Mouse (Mus musculus): ENCODE data around the gene Dctn3. TPM values are rescaled to one million over a fixed set of nuclear protein-coding genes. Genes with fewer than 3 reads are reported as not detected.
"Not testable (repeated sequence)": the region's sequence is repeated elsewhere in the genome, so short reads cannot be mapped to it uniquely, and the experiment has no call there.

The Dctn3 gene
- polyA plus RNA-seq, 1 experiment: 118 TPM

- H3K4me3 ChIP-seq (ENCODE audit: insufficient read depth, low read depth, low read length): peak within 1 kb of the TSS; percentile 96
- H3K27ac ChIP-seq (replicated peaks; ENCODE audit: low read depth, low read length): peak within 1 kb of the TSS; percentile 74
These were observed 9.5 kb downstream of the Dctn3 start, which contains the start of gene Rpp25l for GRCm38 (mm10) chr4:41713197-41714067. TSS of gene Rpp25l (minus strand) at chr4:41713534.

GRCm38 (mm10) chr4:41712421-41713196 lies 10.4 kb downstream of the Dctn3 start:
- peak overlapping the region; percentile 74; the same call in 1 of the 2 replicates for H3K27ac ChIP-seq (replicated peaks; ENCODE audit: low read depth, low read length)
- H3K4me3 ChIP-seq (ENCODE audit: insufficient read depth, low read depth, low read length): peak overlapping the region; percentile 96
- H3K4me1 ChIP-seq (ENCODE audit: control insufficient read depth, insufficient read depth, insufficient read length, low read length): peaks cover 4% of the 10 kb centered on the region

More at GRCm38 (mm10) chr4:41713197-41714067, 9.5 kb downstream of the Dctn3 start, which contains the start of gene Rpp25l:
- H3K4me1 ChIP-seq (ENCODE audit: control insufficient read depth, insufficient read depth, insufficient read length, low read length): peaks cover 4% of the 10 kb centered on the region

GRCm38 (mm10) chr4:41711705-41712375 lies 11.1 kb downstream of the Dctn3 start:
- Histone ChIP-seq H3K4me1 (ENCODE audit: control insufficient read depth, insufficient read depth, insufficient read length, low read length) (peaks cover 4% of the 10 kb centered on the region), H3K27ac (replicated peaks; ENCODE audit: low read depth, low read length) (no peak overlapping the region), H3K4me3 (ENCODE audit: insufficient read depth, low read depth, low read length) (peak overlapping the region; percentile 96)

GRCm38 (mm10) chr4:41710229-41710628 lies 12.7 kb downstream of the Dctn3 start:
- Histone ChIP-seq H3K4me1 (ENCODE audit: control insufficient read depth, insufficient read depth, insufficient read length, low read length) (peaks cover 4% of the 10 kb centered on the region), H3K27ac (replicated peaks; ENCODE audit: low read depth, low read length) (no peak overlapping the region), H3K4me3 (ENCODE audit: insufficient read depth, low read depth, low read length) (no peak overlapping the region)

- Histone ChIP-seq H3K4me3 (ENCODE audit: insufficient read depth, low read depth, low read length) (no peak overlapping the region), H3K4me1 (ENCODE audit: control insufficient read depth, insufficient read depth, insufficient read length, low read length) (peaks cover 4% of the 10 kb centered on the region), H3K27ac (replicated peaks; ENCODE audit: low read depth, low read length) (no peak overlapping the region)
These were observed 14.7 kb downstream of the Dctn3 start for GRCm38 (mm10) chr4:41708192-41708745.

GRCm38 (mm10) chr4:41707011-41707535 lies 15.9 kb downstream of the Dctn3 start:
- Histone ChIP-seq H3K4me1 (ENCODE audit: control insufficient read depth, insufficient read depth, insufficient read length, low read length) (no peaks in the 10 kb centered on the region; the same call in 1 of the 2 replicates), H3K4me3 (ENCODE audit: insufficient read depth, low read depth, low read length) (no peak overlapping the region), H3K27ac (replicated peaks; ENCODE audit: low read depth, low read length) (no peak overlapping the region)

GRCm38 (mm10) chr4:41705922-41706754 lies 16.8 kb downstream of the Dctn3 start:
- Histone ChIP-seq H3K4me1 (ENCODE audit: control insufficient read depth, insufficient read depth, insufficient read length, low read length) (no peaks in the 10 kb centered on the region), H3K4me3 (ENCODE audit: insufficient read depth, low read depth, low read length) (no peak overlapping the region), H3K27ac (replicated peaks; ENCODE audit: low read depth, low read length) (no peak overlapping the region)

GRCm38 (mm10) chr4:41704651-41705050 lies 18.3 kb downstream of the Dctn3 start:
- Histone ChIP-seq H3K4me1 (ENCODE audit: control insufficient read depth, insufficient read depth, insufficient read length, low read length) (no peaks in the 10 kb centered on the region), H3K4me3 (ENCODE audit: insufficient read depth, low read depth, low read length) (no peak overlapping the region), H3K27ac (replicated peaks; ENCODE audit: low read depth, low read length) (no peak overlapping the region)

- H3K4me1 ChIP-seq (ENCODE audit: control insufficient read depth, insufficient read depth, insufficient read length, low read length); H3K27ac ChIP-seq (replicated peaks; ENCODE audit: low read depth, low read length); H3K4me3 ChIP-seq (ENCODE audit: insufficient read depth, low read depth, low read length): not testable (repeated sequence)
These were observed 20.7 kb downstream of the Dctn3 start for GRCm38 (mm10) chr4:41702226-41702625.

- not testable (repeated sequence) for H3K27ac ChIP-seq (replicated peaks; ENCODE audit: low read depth, low read length)
These were observed 22.7 kb downstream of the Dctn3 start for GRCm38 (mm10) chr4:41700224-41700623.

GRCm38 (mm10) chr4:41699783-41700182 lies 23.2 kb downstream of the Dctn3 start, which contains the start of gene Il11ra1:
TSS of gene Il11ra1 (plus strand) at chr4:41699989.
- not testable (repeated sequence) for H3K4me3 ChIP-seq (ENCODE audit: insufficient read depth, low read depth, low read length); H3K27ac ChIP-seq (replicated peaks; ENCODE audit: low read depth, low read length); H3K4me1 ChIP-seq (ENCODE audit: control insufficient read depth, insufficient read depth, insufficient read length, low read length)

More at GRCm38 (mm10) chr4:41700224-41700623, 22.7 kb downstream of the Dctn3 start:
- H3K4me1 ChIP-seq (ENCODE audit: control insufficient read depth, insufficient read depth, insufficient read length, low read length); H3K4me3 ChIP-seq (ENCODE audit: insufficient read depth, low read depth, low read length): not testable (repeated sequence)

- H3K4me3 ChIP-seq (ENCODE audit: insufficient read depth, low read depth, low read length); H3K27ac ChIP-seq (replicated peaks; ENCODE audit: low read depth, low read length); H3K4me1 ChIP-seq (ENCODE audit: control insufficient read depth, insufficient read depth, insufficient read length, low read length): not testable (repeated sequence)
These were observed 24.5 kb downstream of the Dctn3 start for GRCm38 (mm10) chr4:41698421-41699016.
